Mouse (Mus musculus): Measurements from ENCODE around the gene Dnajc24. TPM values are rescaled to one million over a fixed set of nuclear protein-coding genes. Genes with fewer than 3 reads are reported as not detected.

The Dnajc24 gene
- polyA plus RNA-seq, 1 experiment from 2014 or later = 41.2 TPM

DNA sequence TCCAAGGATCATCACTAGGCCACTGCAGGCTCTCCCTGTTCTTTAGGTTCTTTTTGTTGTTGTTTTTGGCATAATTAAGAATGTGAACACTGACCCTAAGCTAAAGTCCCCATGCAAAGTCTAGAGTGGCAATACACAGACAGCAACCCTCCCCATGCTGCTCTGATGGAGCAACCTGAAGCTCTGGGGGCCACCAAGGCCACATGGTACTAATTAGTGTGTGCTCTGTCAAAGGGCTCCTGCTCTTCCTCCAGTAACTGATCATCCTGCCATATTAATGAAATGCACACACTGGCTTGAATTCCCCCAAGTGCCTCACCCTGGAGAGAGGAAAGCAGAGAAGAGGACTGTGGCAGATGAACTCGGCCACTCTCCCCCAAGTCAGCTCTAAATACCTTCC, 16.2 kb downstream of the Dnajc24 start:
- no peak overlapping the region for H3K27ac ChIP-seq (replicated peaks; ENCODE audit: low read depth, low read length)
- no peak overlapping the region for H3K4me3 ChIP-seq (ENCODE audit: low read depth, low read length)
- H3K27me3 ChIP-seq (ENCODE audit: control insufficient read depth, insufficient read depth, low read length) = no peaks in the 10 kb centered on the region
- no peak for ATAC-seq (ENCODE audit: insufficient number of reproducible peaks, low FRiP score, low TSS enrichment, low read depth)
- 6% methylated on average over 1 of the region's 1 CpGs for WGBS
- H3K4me1 ChIP-seq (ENCODE audit: control insufficient read depth, insufficient read depth, low read length) = no peaks in the 10 kb centered on the region
- no peak overlapping the region for H3K4me2 ChIP-seq (ENCODE audit: low read depth, severe bottlenecking)
- H3K9me3 ChIP-seq (ENCODE audit: control insufficient read depth, low read length) = no peaks in the 10 kb centered on the region
- no peaks in the 10 kb centered on the region for H3K36me3 ChIP-seq (ENCODE audit: control insufficient read depth, insufficient read depth, low read length)
- DNase-seq (ENCODE audit: low spot score) = no peak
- no peak overlapping the region for H3K9ac ChIP-seq (ENCODE audit: low read length)

DNA sequence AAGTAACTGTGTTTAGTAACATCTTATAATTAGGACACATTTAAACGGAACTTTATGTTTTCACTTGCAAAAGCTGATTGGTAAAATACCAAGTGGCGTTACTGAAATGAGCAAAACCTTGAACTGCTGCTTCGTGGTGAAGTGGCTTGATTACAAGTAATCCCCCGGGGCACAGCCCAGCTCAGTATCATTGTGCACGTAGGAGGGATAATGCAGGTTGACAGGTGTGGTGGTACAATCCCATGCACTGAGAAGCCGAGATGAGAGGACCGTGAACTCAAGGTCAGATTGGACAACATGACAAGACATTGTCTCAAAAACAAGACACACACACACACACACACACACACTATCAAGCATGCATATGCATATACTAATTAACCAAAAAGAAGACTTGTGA, 18.1 kb downstream of the Dnajc24 start:
- no peak overlapping the region for H3K9ac ChIP-seq (ENCODE audit: low read length)
- H3K9me3 ChIP-seq (ENCODE audit: control insufficient read depth, low read length) = no peaks in the 10 kb centered on the region
- no peak for ATAC-seq (ENCODE audit: insufficient number of reproducible peaks, low FRiP score, low TSS enrichment, low read depth)
- WGBS = 86% methylated on average over 7 of the region's 7 CpGs
- no peak overlapping the region for H3K4me3 ChIP-seq (ENCODE audit: low read depth, low read length)
- no peaks in the 10 kb centered on the region for H3K27me3 ChIP-seq (ENCODE audit: control insufficient read depth, insufficient read depth, low read length)
- no peak overlapping the region for H3K4me2 ChIP-seq (ENCODE audit: low read depth, severe bottlenecking)
- no peak overlapping the region for H3K27ac ChIP-seq (replicated peaks; ENCODE audit: low read depth, low read length)
- no peak for DNase-seq (ENCODE audit: low spot score)
- H3K36me3 ChIP-seq (ENCODE audit: control insufficient read depth, insufficient read depth, low read length) = peaks cover 1% of the 10 kb centered on the region; the same call in 1 of the 2 replicates
- no peaks in the 10 kb centered on the region for H3K4me1 ChIP-seq (ENCODE audit: control insufficient read depth, insufficient read depth, low read length)

DNA sequence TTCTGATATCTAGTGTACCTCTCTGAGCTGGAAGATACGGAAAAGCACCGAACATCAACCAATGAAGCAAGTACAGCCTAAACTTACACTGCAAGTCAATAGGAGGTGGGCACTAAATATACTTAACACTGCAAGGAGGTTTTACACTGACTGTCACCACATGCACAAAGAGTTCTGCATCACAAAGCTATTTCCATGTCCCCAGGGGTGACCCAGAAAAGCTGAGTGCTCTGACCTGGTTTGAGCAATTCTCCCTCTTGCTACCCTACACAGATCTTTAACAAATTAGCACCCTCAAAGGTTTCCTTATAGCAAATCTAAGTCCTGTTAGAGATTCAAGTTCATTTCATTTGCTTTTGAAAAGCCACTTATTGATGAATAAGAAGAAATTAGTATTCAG, 25.3 kb downstream of the Dnajc24 start:
- no peaks in the 10 kb centered on the region for H3K4me1 ChIP-seq (ENCODE audit: control insufficient read depth, insufficient read depth, low read length)
- no peak overlapping the region for H3K27ac ChIP-seq (replicated peaks; ENCODE audit: low read depth, low read length)
- H3K36me3 ChIP-seq (ENCODE audit: control insufficient read depth, insufficient read depth, low read length) = peaks cover 3% of the 10 kb centered on the region; the same call in 1 of the 2 replicates
- no peak overlapping the region for H3K4me3 ChIP-seq (ENCODE audit: low read depth, low read length)
- H3K27me3 ChIP-seq (ENCODE audit: control insufficient read depth, insufficient read depth, low read length) = no peaks in the 10 kb centered on the region
- no peak for ATAC-seq (ENCODE audit: insufficient number of reproducible peaks, low FRiP score, low TSS enrichment, low read depth)
- H3K9me3 ChIP-seq (ENCODE audit: control insufficient read depth, low read length) = no peaks in the 10 kb centered on the region
- no peak overlapping the region for H3K4me2 ChIP-seq (ENCODE audit: low read depth, severe bottlenecking)
- DNase-seq (ENCODE audit: low spot score) = no peak
- WGBS = 97% methylated on average over 2 of the region's 2 CpGs
- no peak overlapping the region for H3K9ac ChIP-seq (ENCODE audit: low read length)

DNA sequence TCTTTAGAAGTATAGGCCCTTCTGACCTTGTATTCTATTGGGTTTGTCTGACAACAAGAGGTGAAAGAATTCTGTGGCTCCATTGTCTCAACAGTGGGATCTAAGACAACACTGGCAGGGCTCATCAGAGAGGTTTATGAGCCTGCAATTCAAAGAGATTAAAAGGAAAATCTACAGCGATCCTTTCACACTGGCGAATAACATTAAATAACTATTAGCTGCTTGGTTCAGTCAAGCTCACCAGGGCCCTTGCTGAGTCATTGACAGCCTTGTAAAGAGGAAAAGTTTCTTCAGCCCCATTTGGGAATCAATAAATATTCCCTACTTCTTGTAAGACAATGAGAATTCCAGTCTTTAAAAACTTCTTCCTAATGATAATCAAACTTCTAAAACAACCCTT, 29.4 kb downstream of the Dnajc24 start:
- Histone ChIP-seq H3K36me3 (ENCODE audit: control insufficient read depth, insufficient read depth, low read length) (no peaks in the 10 kb centered on the region), H3K4me1 (ENCODE audit: control insufficient read depth, insufficient read depth, low read length) (no peaks in the 10 kb centered on the region), H3K9me3 (ENCODE audit: control insufficient read depth, low read length) (no peaks in the 10 kb centered on the region), H3K27me3 (ENCODE audit: control insufficient read depth, insufficient read depth, low read length) (no peaks in the 10 kb centered on the region), H3K4me3 (ENCODE audit: low read depth, low read length) (no peak overlapping the region), H3K9ac (ENCODE audit: low read length) (no peak overlapping the region), H3K4me2 (ENCODE audit: low read depth, severe bottlenecking) (no peak overlapping the region), H3K27ac (replicated peaks; ENCODE audit: low read depth, low read length) (no peak overlapping the region)
- WGBS = 19% methylated on average over 2 of the region's 2 CpGs
- ATAC-seq (ENCODE audit: insufficient number of reproducible peaks, low FRiP score, low TSS enrichment, low read depth) (no peak), DNase-seq (ENCODE audit: low spot score) (no peak)

DNA sequence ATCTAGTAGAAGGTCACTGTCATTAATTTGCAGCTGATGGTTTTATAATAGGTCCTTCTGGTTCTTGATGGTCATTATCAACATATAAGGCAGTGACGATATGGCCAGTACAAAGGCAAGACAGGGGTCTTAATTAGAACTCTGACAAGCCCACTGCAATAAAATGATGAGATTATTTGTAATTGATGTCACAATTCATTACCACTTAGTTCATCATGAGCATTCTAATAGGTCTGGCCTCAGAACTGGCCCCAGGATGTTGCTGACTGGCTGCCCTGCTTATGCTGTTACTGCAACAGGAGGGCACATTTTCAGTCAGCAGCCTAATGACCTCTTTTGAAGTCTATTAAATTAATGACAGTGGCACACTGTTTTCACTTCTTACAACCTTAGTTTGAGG, 39.9 kb downstream of the Dnajc24 start:
- Histone ChIP-seq H3K4me1 (ENCODE audit: control insufficient read depth, insufficient read depth, low read length) (no peaks in the 10 kb centered on the region), H3K4me2 (ENCODE audit: low read depth, severe bottlenecking) (no peak overlapping the region), H3K36me3 (ENCODE audit: control insufficient read depth, insufficient read depth, low read length) (no peaks in the 10 kb centered on the region), H3K27ac (replicated peaks; ENCODE audit: low read depth, low read length) (no peak overlapping the region), H3K27me3 (ENCODE audit: control insufficient read depth, insufficient read depth, low read length) (no peaks in the 10 kb centered on the region), H3K4me3 (ENCODE audit: low read depth, low read length) (no peak overlapping the region), H3K9me3 (ENCODE audit: control insufficient read depth, low read length) (no peaks in the 10 kb centered on the region), H3K9ac (ENCODE audit: low read length) (no peak overlapping the region)
- WGBS = 61% methylated on average over 1 of the region's 1 CpGs
- no peak for ATAC-seq (ENCODE audit: insufficient number of reproducible peaks, low FRiP score, low TSS enrichment, low read depth)
- DNase-seq (ENCODE audit: low spot score) = no peak

DNA sequence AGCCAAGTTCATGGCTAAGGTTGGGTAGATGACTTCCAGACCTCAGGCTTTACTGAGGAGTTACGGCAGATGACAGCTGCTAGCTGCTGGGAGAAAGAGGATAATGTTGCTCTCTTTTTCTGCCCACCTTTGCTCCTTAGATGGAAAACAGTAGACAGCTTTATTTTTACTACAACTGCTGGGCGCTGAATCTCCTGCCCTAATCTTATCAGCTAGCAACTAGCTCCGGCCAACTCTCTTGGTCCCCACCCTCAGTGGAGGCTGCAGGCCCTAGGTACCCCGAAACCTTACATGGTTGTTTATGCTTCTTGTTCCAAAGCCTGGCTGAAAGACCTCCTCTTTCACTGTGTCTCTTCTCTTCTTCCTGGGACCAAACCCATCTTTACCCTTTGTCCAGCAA, 49.5 kb downstream of the Dnajc24 start:
- no peak overlapping the region for H3K27ac ChIP-seq (replicated peaks; ENCODE audit: low read depth, low read length)
- no peak overlapping the region for H3K4me3 ChIP-seq (ENCODE audit: low read depth, low read length)
- no peaks in the 10 kb centered on the region for H3K4me1 ChIP-seq (ENCODE audit: control insufficient read depth, insufficient read depth, low read length)
- H3K4me2 ChIP-seq (ENCODE audit: low read depth, severe bottlenecking) = no peak overlapping the region
- H3K36me3 ChIP-seq (ENCODE audit: control insufficient read depth, insufficient read depth, low read length) = no peaks in the 10 kb centered on the region
- ATAC-seq (ENCODE audit: insufficient number of reproducible peaks, low FRiP score, low TSS enrichment, low read depth) (no peak), DNase-seq (ENCODE audit: low spot score) (no peak)
- no peaks in the 10 kb centered on the region for H3K27me3 ChIP-seq (ENCODE audit: control insufficient read depth, insufficient read depth, low read length)
- H3K9me3 ChIP-seq (ENCODE audit: control insufficient read depth, low read length) = no peaks in the 10 kb centered on the region
- no peak overlapping the region for H3K9ac ChIP-seq (ENCODE audit: low read length)
- 85% methylated on average over 4 of the region's 4 CpGs for WGBS

DNA sequence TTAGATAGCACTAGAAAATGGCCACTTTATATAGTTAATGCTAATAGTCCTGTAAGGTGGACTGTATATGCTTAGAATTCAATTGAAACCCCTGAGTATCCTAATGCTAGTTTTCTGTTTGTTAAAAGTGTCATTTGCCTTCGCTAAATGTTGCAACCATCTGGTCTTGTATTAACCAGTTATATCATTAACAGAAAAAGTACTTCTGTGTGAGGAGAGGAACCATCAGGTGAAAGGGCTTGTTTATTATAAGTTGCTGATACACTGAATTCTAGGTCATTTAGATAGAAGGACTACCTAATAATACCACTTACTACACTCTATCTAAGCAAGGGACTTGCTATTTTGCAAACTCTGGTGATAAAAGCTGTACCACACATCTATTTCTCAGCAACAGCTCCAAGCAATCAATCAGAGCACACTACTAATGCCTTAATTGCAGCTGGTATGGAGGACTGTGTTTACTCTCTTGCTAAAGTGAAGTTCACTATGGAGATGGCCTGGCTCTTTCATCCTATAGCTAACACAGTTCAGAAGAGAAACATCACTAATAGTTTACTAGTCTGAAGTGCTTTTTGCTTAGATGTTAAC, 51.9 kb downstream of the Dnajc24 start:
- no peak for ATAC-seq (ENCODE audit: insufficient number of reproducible peaks, low FRiP score, low TSS enrichment, low read depth)

DNA sequence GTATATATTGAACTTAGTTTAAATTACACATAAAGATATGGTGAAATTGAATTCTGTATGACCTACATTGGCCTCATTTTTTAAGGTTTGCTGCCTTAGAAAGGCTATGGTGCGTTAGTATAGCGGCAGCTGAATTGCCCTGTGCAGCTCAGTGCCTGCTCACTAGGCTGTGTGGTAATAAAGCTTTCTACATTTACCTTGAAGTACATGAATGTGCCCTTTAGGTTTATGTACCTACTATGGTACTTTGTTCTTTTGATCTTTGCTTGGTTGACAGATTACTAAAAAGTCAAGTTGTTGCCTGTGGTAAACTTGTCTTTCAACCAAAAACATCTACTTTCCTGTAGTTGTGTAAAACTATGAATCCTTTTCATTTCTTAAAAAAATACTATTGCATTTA, 53.2 kb downstream of the Dnajc24 start:
- WGBS = 94% methylated on average over 2 of the region's 2 CpGs
- DNase-seq (ENCODE audit: low spot score) = no peak
- Histone ChIP-seq H3K4me3 (ENCODE audit: low read depth, low read length) (no peak overlapping the region), H3K27ac (replicated peaks; ENCODE audit: low read depth, low read length) (no peak overlapping the region), H3K36me3 (ENCODE audit: control insufficient read depth, insufficient read depth, low read length) (no peaks in the 10 kb centered on the region), H3K4me2 (ENCODE audit: low read depth, severe bottlenecking) (no peak overlapping the region), H3K9me3 (ENCODE audit: control insufficient read depth, low read length) (no peaks in the 10 kb centered on the region), H3K4me1 (ENCODE audit: control insufficient read depth, insufficient read depth, low read length) (no peaks in the 10 kb centered on the region), H3K27me3 (ENCODE audit: control insufficient read depth, insufficient read depth, low read length) (no peaks in the 10 kb centered on the region), H3K9ac (ENCODE audit: low read length) (no peak overlapping the region)
- ATAC-seq (ENCODE audit: insufficient number of reproducible peaks, low FRiP score, low TSS enrichment, low read depth) = no peak

More for the DNA sequence above, 51.9 kb downstream of the Dnajc24 start:
- H3K27ac ChIP-seq (replicated peaks; ENCODE audit: low read depth, low read length) = no peak overlapping the region
- no peaks in the 10 kb centered on the region for H3K27me3 ChIP-seq (ENCODE audit: control insufficient read depth, insufficient read depth, low read length)
- H3K36me3 ChIP-seq (ENCODE audit: control insufficient read depth, insufficient read depth, low read length) = no peaks in the 10 kb centered on the region
- no peak overlapping the region for H3K9ac ChIP-seq (ENCODE audit: low read length)
- no peak overlapping the region for H3K4me3 ChIP-seq (ENCODE audit: low read depth, low read length)
- WGBS = 90% methylated on average over 1 of the region's 1 CpGs
- DNase-seq (ENCODE audit: low spot score) = no peak
- no peaks in the 10 kb centered on the region for H3K9me3 ChIP-seq (ENCODE audit: control insufficient read depth, low read length)
- no peaks in the 10 kb centered on the region for H3K4me1 ChIP-seq (ENCODE audit: control insufficient read depth, insufficient read depth, low read length)
- no peak overlapping the region for H3K4me2 ChIP-seq (ENCODE audit: low read depth, severe bottlenecking)

Data from limb, embryonic 11.5 days (tissue).